Mouse (Mus musculus) CH12.LX (cell line): ENCODE data around the gene Mttp. TPM values are rescaled to one million over a fixed set of nuclear protein-coding genes. Genes with fewer than 3 reads are reported as not detected.

Experiments used
- DNase-seq: peaks from one replicate; pipeline ENCODE4 v3.0.0-alpha.2; 2013; ENCODE audit errors: extremely low read depth
- H3K27ac ChIP-seq: 2 replicates; pipeline ENCODE4 v1.5.1; 2012; ENCODE audit warnings: low read depth, mild to moderate bottlenecking, control low read depth, moderate library complexity; ENCODE audit not compliant: insufficient read depth
- H3K27me3 ChIP-seq: replicated peaks from 2 replicates; pipeline ENCODE3; 2012; ENCODE audit warnings: inconsistent platforms
- H3K36me3 ChIP-seq, 2 experiments: replicated peaks in 1 of 2; 2 replicates each; pipeline versions ENCODE3 to v1.6.1; 2012; ENCODE audit warnings: inconsistent platforms in 1 of 2, low read length in 1 of 2, mild to moderate bottlenecking in 1 of 2, mixed read lengths in 1 of 2, moderate library complexity in 1 of 2; ENCODE audit not compliant: control insufficient read depth in 1 of 2, insufficient read depth in 1 of 2
- H3K4me1 ChIP-seq, 2 experiments: 2 replicates each; pipeline ENCODE4 v1.6.1; 2012; ENCODE audit warnings: inconsistent platforms in 1 of 2, moderate library complexity in 1 of 2; ENCODE audit not compliant: insufficient read depth in 2 of 2, control insufficient read depth in 1 of 2
- H3K4me2 ChIP-seq: 2 replicates; pipeline ENCODE4 v1.6.1; 2012; ENCODE audit warnings: low read depth, mild to moderate bottlenecking, control low read depth; ENCODE audit not compliant: poor library complexity, insufficient read depth, severe bottlenecking
- H3K4me3 ChIP-seq, 3 experiments: fragments of 150-350 bp in 1 of 3; sonication (generic) in 1 of 3; replicated peaks in 1 of 3; 2 replicates each; pipeline versions ENCODE3 to v1.5.1; 2011 to 2012; ENCODE audit warnings: low read depth in 2 of 3, low read length in 2 of 3, mild to moderate bottlenecking in 2 of 3, moderate library complexity in 2 of 3, control low read depth in 1 of 3, improper control_type of control experiment in 1 of 3, inconsistent platforms in 1 of 3, mixed read lengths in 1 of 3; ENCODE audit not compliant: poor library complexity in 1 of 3
- H3K79me2 ChIP-seq: replicated peaks from 2 replicates; pipeline ENCODE4 v1.6.1; 2012; ENCODE audit warnings: mild to moderate bottlenecking, moderate library complexity; ENCODE audit not compliant: control insufficient read depth, poor library complexity, insufficient read depth, severe bottlenecking; ENCODE audit errors: extremely low read depth
- H3K9ac ChIP-seq: 2 replicates; pipeline ENCODE4 v1.6.1; 2012; ENCODE audit warnings: low read depth, mild to moderate bottlenecking, control low read depth, moderate library complexity; ENCODE audit not compliant: insufficient read depth
- H3K9me3 ChIP-seq: replicated peaks from 2 replicates; pipeline ENCODE3; 2012; ENCODE audit warnings: low read length, inconsistent platforms, mixed read lengths
- CHD2 ChIP-seq: IDR thresholded peaks from 2 replicates; pipeline ENCODE4 v1.6.1; 2011; ENCODE audit warnings: low read length, improper control_type of control experiment
- CTCF ChIP-seq, 2 experiments: IDR thresholded peaks in 1 of 2; conservative IDR thresholded peaks in 1 of 2; 2 replicates each; pipeline ENCODE4 v1.5.1; 2011 to 2012; ENCODE audit warnings: low read depth in 2 of 2, low read length in 2 of 2, improper control_type of control experiment in 1 of 2, inconsistent platforms in 1 of 2, mild to moderate bottlenecking in 1 of 2, moderate library complexity in 1 of 2
- ELF1 ChIP-seq: IDR thresholded peaks from 2 replicates; pipeline ENCODE4 v1.6.1; 2014; ENCODE audit warnings: low read depth, mild to moderate bottlenecking, inconsistent platforms, low read length, improper control_type of control experiment
- GABPA ChIP-seq: IDR thresholded peaks from 2 replicates; pipeline ENCODE4 v1.6.1; 2012; ENCODE audit warnings: low read depth, low read length, improper control_type of control experiment, inconsistent platforms; ENCODE audit not compliant: insufficient replicate concordance
- HCFC1 ChIP-seq: IDR thresholded peaks from 2 replicates; pipeline ENCODE4 v1.6.1; 2012; ENCODE audit warnings: low read depth, mild to moderate bottlenecking, inconsistent platforms, low read length, improper control_type of control experiment
- IRF4 ChIP-seq: IDR thresholded peaks from 2 replicates; pipeline ENCODE4 v1.6.1; 2014; ENCODE audit warnings: low read depth, mild to moderate bottlenecking, inconsistent platforms, low read length, improper control_type of control experiment
- JUN ChIP-seq: IDR thresholded peaks from 2 replicates; pipeline ENCODE4 v1.6.1; 2011; ENCODE audit warnings: low read depth, mild to moderate bottlenecking, low read length, improper control_type of control experiment, moderate library complexity; ENCODE audit not compliant: insufficient read depth
- KAT2A ChIP-seq: IDR thresholded peaks from 2 replicates; pipeline ENCODE4 v1.6.1; 2012; ENCODE audit warnings: low read length, improper control_type of control experiment, inconsistent platforms; ENCODE audit not compliant: insufficient replicate concordance
- MAFK ChIP-seq: IDR thresholded peaks from 2 replicates; pipeline ENCODE4 v1.6.1; 2011; ENCODE audit warnings: low read length, improper control_type of control experiment; ENCODE audit not compliant: insufficient replicate concordance
- MAZ ChIP-seq: IDR thresholded peaks from 2 replicates; pipeline ENCODE4 v1.6.1; 2012; ENCODE audit warnings: low read depth, mild to moderate bottlenecking, inconsistent platforms, low read length, improper control_type of control experiment, moderate library complexity
- NRF1 ChIP-seq: IDR thresholded peaks from 2 replicates; pipeline ENCODE4 v1.6.1; 2014; ENCODE audit warnings: low read depth, mild to moderate bottlenecking, inconsistent platforms, low read length, improper control_type of control experiment, moderate library complexity
- RAD21 ChIP-seq: IDR thresholded peaks from 2 replicates; pipeline ENCODE4 v1.6.1; 2011; ENCODE audit warnings: low read depth, mild to moderate bottlenecking, low read length, improper control_type of control experiment, moderate library complexity
- SIN3A ChIP-seq: IDR thresholded peaks from 2 replicates; pipeline ENCODE4 v1.6.1; 2012; ENCODE audit warnings: low read length, improper control_type of control experiment, inconsistent platforms
- SMC3 ChIP-seq: IDR thresholded peaks from 2 replicates; pipeline ENCODE4 v1.6.1; 2011; ENCODE audit warnings: low read depth, low read length, improper control_type of control experiment
- UBTF ChIP-seq: IDR thresholded peaks from 2 replicates; pipeline ENCODE4 v1.6.1; 2012; ENCODE audit warnings: low read depth, mild to moderate bottlenecking, inconsistent platforms, low read length, improper control_type of control experiment, moderate library complexity
- USF2 ChIP-seq: conservative IDR thresholded peaks from 2 replicates; pipeline ENCODE4 v1.6.1; 2011; ENCODE audit warnings: low read depth, low read length, improper control_type of control experiment
- ZC3H11A ChIP-seq: IDR thresholded peaks from 2 replicates; pipeline ENCODE4 v1.6.1; 2012; ENCODE audit warnings: low read depth, mild to moderate bottlenecking, inconsistent platforms, low read length, improper control_type of control experiment
- ZKSCAN1 ChIP-seq: IDR thresholded peaks from 2 replicates; pipeline ENCODE4 v1.6.1; 2012; ENCODE audit warnings: low read depth, inconsistent platforms, low read length, improper control_type of control experiment, borderline replicate concordance
- ZMIZ1 ChIP-seq: IDR thresholded peaks from 2 replicates; pipeline ENCODE4 v1.6.1; 2012; ENCODE audit warnings: low read depth, mild to moderate bottlenecking, inconsistent platforms, low read length, improper control_type of control experiment
- dilution Hi-C: fragments of 300-500 bp; cut with MboI; formaldehyde crosslinking; loops from 2 replicates; pipeline ENCODE4 v1.14.3; 2020; ENCODE audit warnings: low sequenced_read_pairs; ENCODE audit not compliant: extremely low pct_unique_long_range_greater_than_20kb, extremely low pct_ligation_motif_present
- in situ Hi-C: fragments of 300-500 bp; cut with MboI; formaldehyde crosslinking; loops from 3 replicates; pipeline ENCODE4 v1.14.3; 2019; ENCODE audit warnings: low sequenced_read_pairs, low pct_ligation_motif_present, low pct_unique_long_range_greater_than_20kb, mixed read lengths
- polyA plus RNA-seq: library from polyadenylated mRNA; unstranded; fragments of >175 nt; gene quantifications from 2 replicates; pipeline ENCODE4 v1.2.1, GENCODE M21; 2012; ENCODE audit warnings: low read depth; ENCODE audit not compliant: insufficient read length
- total RNA-seq, 2 experiments: library from RNA; depleted of rRNA; stranded (reverse); fragments of 300-350 nt in 1 of 2; fragments of >200 nt in 1 of 2; gene quantifications; 2 replicates each; pipeline ENCODE4 v1.2.3; 2012 to 2014

Mttp gene
- total and polyA plus RNA-seq, 3 experiments = 4.5 to 6.3 (median 5.9) TPM

DNA sequence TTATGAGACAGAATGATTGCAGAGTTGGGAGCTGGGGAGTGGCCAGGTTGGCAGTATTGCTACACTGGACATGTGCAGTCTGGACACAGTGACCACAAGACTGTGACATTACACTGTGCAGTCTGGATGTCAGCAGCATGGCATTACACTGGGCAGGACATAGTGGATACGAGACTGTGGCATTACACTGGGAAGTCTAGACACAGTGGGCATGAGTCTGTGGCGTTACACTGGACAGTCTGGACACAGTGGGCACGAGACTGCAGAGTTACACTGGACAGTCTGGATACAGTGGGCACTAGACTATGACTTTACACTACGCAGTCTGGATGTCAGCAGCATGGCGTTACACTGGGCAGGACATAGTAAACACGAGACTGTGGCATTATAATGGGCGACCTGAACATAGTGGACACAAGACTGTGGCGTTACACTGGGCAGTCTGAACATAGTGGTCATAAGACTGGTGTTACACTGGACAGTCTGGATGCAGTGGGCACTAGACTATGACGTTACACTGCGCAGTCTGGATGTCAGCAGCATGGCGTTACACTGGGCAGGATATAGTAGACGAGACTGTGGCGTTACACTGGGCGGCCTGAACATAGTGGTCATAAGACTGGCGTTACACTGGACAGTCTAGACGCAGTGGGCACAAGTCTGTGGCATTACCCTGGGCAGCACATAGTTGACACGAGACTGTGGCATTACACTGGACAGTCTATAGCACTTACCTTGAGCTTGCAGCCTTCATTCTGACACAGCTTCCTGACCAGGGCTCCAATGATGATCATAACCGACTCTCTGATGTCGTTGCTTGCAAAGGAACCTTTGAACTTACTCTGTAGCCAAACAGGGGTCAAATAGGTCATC lies 33.6 kb downstream of the Mttp start:
- Histone ChIP-seq H3K4me2 (no peak overlapping the region), H3K36me3 (peaks cover 6 to 13% of the 10 kb centered on the region in 2 experiments), H3K9me3 (no peaks in the 10 kb centered on the region), H3K27ac (no peak overlapping the region), H3K4me3 (no peak overlapping the region), H3K9ac (no peak overlapping the region), H3K4me1 (no peaks in the 10 kb centered on the region), H3K27me3 (no peaks in the 10 kb centered on the region), H3K79me2 (no peaks in the 10 kb centered on the region)
- DNase-seq = no peak
- in situ Hi-C loops (no loop called here), dilution Hi-C loops (no loop called here)
- TF ChIP-seq JUN (no peak), ZKSCAN1 (no peak), ZMIZ1 (no peak), ELF1 (no peak), HCFC1 (no peak), MAZ (no peak), SMC3 (no peak), USF2 (no peak), ZC3H11A (no peak), KAT2A (no peak), CTCF (conservative IDR thresholded peaks at IDR 0.05 in 1 of 2, IDR thresholded peaks at IDR 0.05 in 1 of 2; ENCODE audit: low read depth in 2 of 2, low read length in 2 of 2) (no peak), CHD2 (no peak), GABPA (no peak)

DNA sequence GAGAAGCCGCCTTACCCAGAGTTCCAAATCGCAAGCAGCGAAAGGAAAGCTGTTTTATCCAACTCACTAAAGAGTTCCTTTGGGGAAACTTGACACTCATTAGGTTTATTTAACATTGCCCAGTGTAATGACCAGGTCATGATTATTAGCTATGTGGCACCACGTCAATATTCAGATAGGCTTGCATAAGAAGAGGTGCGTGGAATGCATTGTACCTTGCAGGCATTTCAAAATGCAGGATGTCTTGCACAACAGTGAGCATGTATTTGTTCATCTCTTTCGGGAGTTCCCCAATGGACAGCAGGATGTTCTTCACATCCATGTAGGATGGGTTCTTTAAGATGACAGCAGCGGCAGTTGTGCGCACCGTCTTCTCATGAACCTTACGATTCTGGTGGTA lies 37.9 kb downstream of the Mttp start:
- no peak for DNase-seq
- Histone ChIP-seq H3K27ac (no peak overlapping the region), H3K4me3 (no peak overlapping the region), H3K36me3 (peaks cover 6 to 18% of the 10 kb centered on the region in 2 experiments), H3K79me2 (no peaks in the 10 kb centered on the region), H3K4me2 (no peak overlapping the region), H3K9me3 (no peaks in the 10 kb centered on the region), H3K9ac (no peak overlapping the region), H3K27me3 (no peaks in the 10 kb centered on the region), H3K4me1 (no peaks in the 10 kb centered on the region)
- TF ChIP-seq MAFK = no peak
- no peak for TF ChIP-seq UBTF
- TF ChIP-seq SIN3A = no peak
- TF ChIP-seq IRF4 = no peak
- TF ChIP-seq RAD21 = no peak
- no peak for TF ChIP-seq NRF1
- dilution Hi-C loops = no loop called here
- in situ Hi-C loops = no loop called here
